Mouse (Mus musculus): ENCODE results near the gene Acadvl.
A peak's percentile ranks its signal among the peaks of the same experiment; 100 is the strongest.

Acadvl gene

GRCm38 (mm10) chr11:70014880-70015558, at the start of gene Acadvl:
Acadvl (minus strand) TSS chr11:70015411.
- peak; percentile 80 to 81 for DNase-seq (ENCODE audit: low spot score in 2 of 2)

GRCm38 (mm10) chr11:70063053-70063452, 47.8 kb upstream of the Acadvl start:
- DNase-seq (ENCODE audit: low spot score in 2 of 2), result no peak

GRCm38 (mm10) chr11:70059930-70060329, 44.7 kb upstream of the Acadvl start:
- DNase-seq (ENCODE audit: low spot score in 2 of 2), result no peak

DNA sequence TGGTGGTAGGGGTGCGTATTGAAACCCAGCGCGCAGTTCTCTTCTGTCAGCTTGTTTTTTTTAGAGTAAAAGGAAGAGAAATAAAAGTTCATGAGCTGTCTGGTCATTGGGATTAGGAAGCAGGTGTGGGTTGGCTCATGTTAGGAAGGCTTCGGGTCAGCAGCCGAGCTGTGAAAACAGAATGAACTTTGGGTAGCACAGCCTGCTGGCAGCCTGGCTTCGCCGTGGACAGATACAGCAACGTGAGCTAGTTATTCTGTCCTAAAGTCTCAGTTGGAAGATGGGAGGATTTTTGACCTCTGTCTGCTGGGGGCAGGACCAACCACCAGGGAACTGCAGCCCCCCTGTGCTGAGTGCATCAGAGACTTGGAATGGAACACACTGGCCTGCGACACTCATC, 42.6 kb upstream of the Acadvl start:
- DNase-seq (ENCODE audit: low spot score in 2 of 2), result no peak

GRCm38 (mm10) chr11:70055618-70056214, 40.5 kb upstream of the Acadvl start:
- DNase-seq (ENCODE audit: low spot score in 2 of 2), result peak; percentile 62 to 88

DNA sequence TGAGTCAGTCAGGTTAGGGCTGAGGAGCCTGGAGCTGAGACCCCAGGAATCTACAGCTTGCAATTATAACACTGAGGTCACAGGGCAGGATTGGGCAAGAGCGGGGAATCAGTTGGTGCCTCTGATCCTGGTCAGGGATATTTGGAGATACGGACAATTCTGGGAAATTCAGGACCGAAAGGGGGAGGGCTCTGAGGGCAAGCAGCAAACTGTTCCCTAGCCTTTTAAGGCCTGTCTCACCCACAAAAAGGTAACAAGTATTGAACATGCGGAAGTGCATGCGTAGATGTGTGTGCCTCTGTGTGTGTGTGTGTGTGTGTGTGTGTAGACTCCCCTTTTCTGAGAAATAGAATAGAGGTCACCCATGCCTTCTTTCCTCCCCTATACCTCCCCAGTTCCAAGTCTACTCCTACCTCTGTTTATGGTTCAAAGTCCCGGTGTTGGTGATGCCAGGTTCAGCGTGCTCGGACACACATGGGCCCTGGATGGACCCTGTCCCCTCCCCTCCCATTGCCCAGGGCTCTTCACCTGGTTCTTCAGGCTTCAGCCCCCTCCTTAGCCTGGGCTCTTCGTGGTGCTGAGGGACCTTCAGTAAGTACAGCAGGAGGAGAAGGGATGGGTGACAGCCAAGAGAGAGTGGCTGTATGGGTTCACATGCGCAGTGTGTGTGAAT, 38.8 kb upstream of the Acadvl start, which contains the start of gene Asgr1:
Asgr1 (plus strand) TSS at position 188 of the 673 bp plus-strand sequence.
- no peak for DNase-seq (ENCODE audit: low spot score in 2 of 2)

GRCm38 (mm10) chr11:70053156-70053555, 37.9 kb upstream of the Acadvl start:
- no peak for DNase-seq (ENCODE audit: low spot score in 2 of 2)

DNA sequence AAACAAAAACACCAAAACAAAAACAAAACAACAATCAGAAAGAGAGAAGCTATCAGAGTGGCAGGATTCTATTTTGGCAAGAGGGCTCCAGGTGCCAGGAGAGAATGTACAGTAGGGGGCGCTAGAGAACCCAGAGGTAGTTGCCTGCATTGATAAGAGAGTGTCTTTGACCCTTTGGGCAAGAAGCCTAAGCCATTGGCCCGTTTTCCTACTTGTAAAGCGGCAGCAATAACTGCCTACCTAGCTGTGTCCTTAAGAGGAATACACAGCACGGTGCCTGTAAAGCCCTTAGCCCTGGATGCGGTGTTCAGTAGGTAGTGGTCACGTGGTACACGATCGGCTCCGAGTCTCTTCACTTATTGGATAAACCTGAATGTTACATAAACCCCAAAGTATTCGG, 34.6 kb upstream of the Acadvl start:
- no peak for DNase-seq (ENCODE audit: low spot score in 2 of 2)

- no peak for DNase-seq (ENCODE audit: low spot score in 2 of 2)
These were observed 34.2 kb upstream of the Acadvl start for GRCm38 (mm10) chr11:70049366-70049765.

DNA sequence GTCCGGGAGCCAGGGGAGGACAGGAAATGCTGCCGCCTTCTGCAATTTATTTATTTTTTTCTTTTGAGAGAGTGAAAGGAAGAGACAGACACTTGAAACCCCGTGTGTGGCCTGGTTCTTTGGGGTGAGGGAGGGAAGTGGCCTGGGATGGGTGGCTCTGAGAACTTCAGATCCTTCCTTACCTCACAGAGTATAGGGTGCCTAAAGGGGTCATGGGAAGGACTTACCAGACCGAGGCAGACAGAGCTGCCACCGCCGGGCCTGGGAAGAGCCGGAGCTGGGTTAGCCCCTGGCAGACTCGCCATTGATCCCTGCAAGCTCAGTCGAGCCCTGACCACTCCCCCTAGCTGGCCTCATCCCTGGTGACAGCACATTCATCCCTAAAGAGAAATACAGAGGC, 30.2 kb upstream of the Acadvl start:
- DNase-seq (ENCODE audit: low spot score in 2 of 2), result no peak

DNA sequence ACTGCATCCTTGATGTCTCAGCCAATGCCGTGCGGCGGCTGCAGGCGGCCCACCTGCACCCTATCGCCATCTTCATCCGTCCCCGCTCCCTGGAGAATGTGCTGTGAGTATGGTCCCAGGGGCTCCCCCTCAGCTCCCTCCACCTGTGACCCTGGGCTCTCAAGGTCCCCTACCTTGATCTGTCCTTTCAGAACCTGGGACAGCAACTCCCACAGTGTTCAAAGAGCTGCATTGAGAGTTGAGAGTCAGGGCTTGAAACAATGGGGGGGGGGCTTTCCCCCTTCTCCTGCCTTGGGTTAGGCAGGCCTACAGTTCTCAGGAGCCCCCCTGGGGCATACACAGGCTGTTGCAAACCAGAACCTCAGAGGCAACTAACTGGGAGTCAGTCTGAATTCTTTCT, 28.5 kb upstream of the Acadvl start:
- no peak for DNase-seq (ENCODE audit: low spot score in 2 of 2)

DNA sequence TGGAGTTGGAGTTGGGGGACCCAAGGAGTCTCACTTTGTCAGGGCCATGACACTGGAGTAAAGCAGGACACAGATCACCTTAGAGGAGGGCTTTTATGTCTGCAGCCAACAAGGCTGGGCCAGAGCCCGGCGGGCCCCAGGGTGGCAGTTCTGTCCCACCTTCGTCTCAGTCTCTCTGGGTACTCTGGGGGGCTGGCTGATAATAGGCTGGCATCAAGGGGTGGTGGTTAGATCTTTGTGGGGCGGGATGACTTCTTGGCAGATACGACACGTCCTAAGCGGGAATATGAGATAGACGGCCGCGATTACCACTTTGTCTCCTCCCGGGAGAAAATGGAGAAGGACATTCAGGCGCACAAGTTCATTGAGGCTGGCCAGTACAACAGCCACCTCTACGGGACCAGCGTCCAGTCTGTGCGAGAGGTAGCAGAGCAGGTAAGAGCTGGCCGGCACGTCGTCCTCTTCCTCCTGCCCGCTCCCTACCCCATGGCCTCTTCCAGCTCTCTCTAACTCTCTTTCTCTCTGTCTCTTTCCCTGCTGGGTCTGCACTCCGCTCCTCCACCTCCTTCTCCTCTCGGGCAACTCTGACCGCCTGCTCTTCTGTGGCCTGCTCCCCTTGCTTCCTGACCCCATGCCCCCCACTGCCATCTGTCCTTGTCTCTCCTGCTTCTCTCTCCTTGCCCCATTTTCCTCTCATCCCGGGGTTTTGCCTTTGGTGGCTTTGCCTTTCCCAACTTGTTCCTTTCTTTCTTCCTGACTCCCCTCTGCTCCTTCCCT, 27.3 kb upstream of the Acadvl start:
- DNase-seq (ENCODE audit: low spot score in 2 of 2), result no peak

GRCm38 (mm10) chr11:70040184-70040583, 25.0 kb upstream of the Acadvl start:
- DNase-seq (ENCODE audit: low spot score in 2 of 2), result no peak

GRCm38 (mm10) chr11:70039631-70040030, 24.4 kb upstream of the Acadvl start:
- no peak for DNase-seq (ENCODE audit: low spot score in 2 of 2)

- DNase-seq (ENCODE audit: low spot score in 2 of 2), result no peak
These were observed 23.0 kb upstream of the Acadvl start for GRCm38 (mm10) chr11:70038174-70038573.

GRCm38 (mm10) chr11:70031321-70031670, 16.1 kb upstream of the Acadvl start:
- DNase-seq (ENCODE audit: low spot score in 2 of 2), result no peak

DNA sequence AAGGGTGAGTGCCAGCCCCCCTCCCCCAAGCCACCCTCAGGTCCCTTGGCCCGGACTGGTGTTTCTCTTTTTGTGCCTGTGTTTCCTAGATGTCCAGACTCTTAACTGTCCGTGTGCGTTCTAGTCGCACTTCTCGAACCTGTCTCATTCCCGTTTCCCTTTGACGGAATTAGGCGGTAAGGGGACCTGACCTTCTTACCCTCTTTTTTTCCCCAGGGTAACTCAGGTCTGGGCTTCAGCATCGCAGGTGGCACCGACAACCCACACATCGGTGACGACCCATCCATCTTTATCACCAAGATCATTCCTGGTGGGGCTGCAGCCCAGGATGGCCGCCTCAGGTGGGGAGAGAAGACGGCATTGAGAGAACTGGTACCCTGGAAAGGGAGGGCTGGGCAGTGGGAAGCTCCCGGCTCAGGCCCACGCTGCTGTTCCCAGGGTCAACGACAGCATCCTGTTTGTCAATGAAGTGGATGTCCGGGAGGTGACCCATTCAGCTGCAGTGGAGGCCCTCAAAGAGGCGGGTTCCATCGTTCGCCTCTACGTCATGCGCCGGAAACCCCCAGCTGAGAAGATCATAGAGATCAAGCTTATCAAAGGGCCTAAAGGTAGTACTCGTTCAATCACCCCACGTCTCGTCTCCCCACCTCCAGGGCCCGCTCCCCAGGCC, 15.6 kb upstream of the Acadvl start:
- DNase-seq (ENCODE audit: low spot score in 2 of 2), result no peak

DNA sequence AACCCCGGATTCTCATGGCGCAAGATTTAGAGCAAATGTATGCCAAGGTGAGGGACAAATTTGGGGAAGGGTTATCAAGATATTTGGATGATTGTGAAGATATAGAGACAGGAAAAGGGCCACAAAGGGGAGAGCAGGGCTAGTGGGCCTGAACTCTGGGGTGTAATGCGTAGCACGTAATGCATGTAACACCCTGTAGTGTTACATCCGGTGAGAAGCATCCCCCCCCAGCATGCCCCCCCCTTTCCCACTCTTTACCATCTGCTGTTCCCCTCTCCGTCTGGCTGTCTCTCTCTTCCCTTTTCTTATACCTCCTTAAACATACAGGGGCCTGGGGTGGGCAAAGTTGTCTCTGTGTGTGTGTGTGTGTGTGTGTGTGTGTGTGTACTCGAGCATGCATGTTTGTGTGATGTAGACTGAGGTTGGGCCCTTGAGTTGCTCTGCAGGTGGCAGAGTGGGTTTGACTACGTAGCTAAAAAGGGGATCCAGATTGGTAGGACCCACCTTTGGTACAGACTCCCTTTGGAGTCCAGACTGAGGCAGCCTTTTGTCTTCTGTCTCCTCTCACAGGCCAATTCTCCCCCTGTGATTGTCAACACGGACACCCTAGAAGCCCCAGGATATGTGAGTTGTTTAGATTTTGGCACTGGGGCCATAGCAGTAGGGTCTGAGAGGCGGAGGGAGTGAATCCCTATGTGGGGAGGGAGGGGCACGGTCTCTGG, 14.8 kb upstream of the Acadvl start:
- no peak for DNase-seq (ENCODE audit: low spot score in 2 of 2)

- peak; percentile 75 to 90 for DNase-seq (ENCODE audit: low spot score in 2 of 2)
These were observed 14.1 kb upstream of the Acadvl start for GRCm38 (mm10) chr11:70029130-70029801.

- DNase-seq (ENCODE audit: low spot score in 2 of 2), result no peak
These were observed 13.4 kb upstream of the Acadvl start for GRCm38 (mm10) chr11:70028401-70029129.
